Mouse (Mus musculus) adipocyte (in vitro differentiated cells): Measurements from ENCODE around the gene Art2b.
"Not testable (repeated sequence)": the region's sequence is repeated elsewhere in the genome, so short reads cannot be mapped to it uniquely, and the experiment has no call there.

Experiments
- DNase-seq: peaks from one replicate; pipeline ENCODE4 v3.0.0-alpha.2; 2016; ENCODE audit warnings: low spot score

Art2b gene

DNA sequence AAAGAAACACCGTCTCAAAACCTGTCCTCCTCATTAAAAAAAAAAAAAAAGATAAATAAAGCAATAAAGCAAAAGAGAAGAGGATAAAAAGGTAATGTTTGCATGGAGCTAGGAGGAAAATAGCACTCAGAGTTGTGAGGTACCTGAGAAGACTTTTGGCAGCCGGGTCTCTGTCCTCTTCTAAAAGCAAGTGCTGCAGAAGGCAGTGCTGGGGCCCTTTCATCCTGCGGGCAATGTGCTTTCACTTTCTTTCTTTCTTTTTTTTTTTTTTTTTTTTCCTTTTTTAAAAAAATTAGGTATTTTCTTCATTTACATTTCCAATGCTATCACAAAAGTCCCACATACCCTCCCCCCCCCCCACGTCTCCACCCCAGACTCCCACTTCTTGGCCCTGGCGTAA, at the start of gene Art2b:
TSS of gene Art2b (minus strand) at position 193 of the 400 bp plus-strand sequence.
- no peak for DNase-seq

- no peak for DNase-seq
These were observed 49.1 kb upstream of the Art2b start for GRCm38 (mm10) chr7:101634513-101634912.

DNA sequence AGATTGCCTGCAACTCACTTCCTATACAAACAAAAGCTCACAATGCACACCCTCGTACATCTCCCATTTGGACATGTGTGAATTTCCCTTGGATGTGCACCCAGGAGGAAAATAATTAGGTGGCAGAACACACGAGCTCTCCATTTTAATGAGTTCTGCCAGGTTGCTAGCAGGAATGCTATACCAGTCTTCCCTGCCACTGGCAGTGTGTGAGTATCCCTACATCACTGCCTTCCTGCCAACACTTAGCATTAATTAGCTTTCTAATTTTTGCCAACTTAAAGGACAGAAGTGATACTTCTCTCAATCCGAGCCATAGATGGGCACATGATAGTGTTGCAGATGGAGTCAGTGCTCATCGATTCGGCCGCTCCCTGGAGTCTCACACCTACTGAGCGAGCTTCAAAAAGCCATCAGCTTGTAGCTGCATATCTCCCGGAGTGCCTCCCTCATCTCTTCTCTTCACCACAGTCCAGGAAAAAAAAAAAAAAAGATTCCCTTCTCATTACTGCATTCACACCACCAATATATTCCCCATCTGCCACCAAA, 48.3 kb upstream of the Art2b start:
- no peak for DNase-seq

- DNase-seq: no peak
These were observed 43.1 kb upstream of the Art2b start for GRCm38 (mm10) chr7:101628481-101628880.

DNA sequence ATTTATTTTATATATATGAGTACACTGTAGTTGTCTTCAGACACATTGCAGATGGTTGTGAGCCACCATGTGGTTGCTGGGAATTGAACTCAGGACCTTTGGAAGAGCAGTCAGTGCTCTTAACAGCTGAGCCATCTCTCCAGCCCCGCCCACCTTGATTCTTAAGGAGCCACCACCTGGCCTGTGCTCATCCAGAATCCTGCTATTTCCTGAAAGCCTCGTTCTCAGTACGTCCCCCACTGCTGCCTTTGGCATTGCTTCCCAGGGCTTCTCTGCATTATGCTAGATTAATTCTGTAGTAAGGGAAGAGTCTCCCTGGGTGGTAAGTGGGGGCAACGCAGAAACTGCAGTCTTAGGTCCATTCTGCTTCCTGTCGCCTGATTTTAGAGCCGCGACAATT, 41.8 kb upstream of the Art2b start:
- DNase-seq: not testable (repeated sequence)

- DNase-seq: no peak
These were observed 38.9 kb upstream of the Art2b start for GRCm38 (mm10) chr7:101624283-101624682.

- not testable (repeated sequence) for DNase-seq
These were observed 36.5 kb upstream of the Art2b start for GRCm38 (mm10) chr7:101621861-101622260.

DNA sequence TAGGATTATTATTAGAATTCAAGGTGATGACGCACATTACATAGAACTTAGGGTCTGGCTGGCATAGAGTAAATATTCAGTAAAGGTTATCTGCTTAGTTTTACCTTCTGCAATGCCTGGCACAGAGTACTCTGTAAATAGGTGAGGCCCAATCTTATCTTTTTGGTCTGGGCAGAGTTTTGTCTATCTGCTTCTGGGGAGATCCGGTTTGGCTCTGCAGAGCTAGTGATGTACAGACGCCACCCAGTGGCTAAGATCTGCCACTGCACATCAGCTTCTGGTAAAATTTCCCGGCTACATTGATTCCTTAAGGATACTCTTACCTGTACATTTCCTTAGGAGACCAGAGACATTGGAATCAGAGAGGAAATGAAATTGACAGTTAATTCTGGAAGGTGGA, 35.0 kb upstream of the Art2b start:
- DNase-seq: peak; percentile 16

DNA sequence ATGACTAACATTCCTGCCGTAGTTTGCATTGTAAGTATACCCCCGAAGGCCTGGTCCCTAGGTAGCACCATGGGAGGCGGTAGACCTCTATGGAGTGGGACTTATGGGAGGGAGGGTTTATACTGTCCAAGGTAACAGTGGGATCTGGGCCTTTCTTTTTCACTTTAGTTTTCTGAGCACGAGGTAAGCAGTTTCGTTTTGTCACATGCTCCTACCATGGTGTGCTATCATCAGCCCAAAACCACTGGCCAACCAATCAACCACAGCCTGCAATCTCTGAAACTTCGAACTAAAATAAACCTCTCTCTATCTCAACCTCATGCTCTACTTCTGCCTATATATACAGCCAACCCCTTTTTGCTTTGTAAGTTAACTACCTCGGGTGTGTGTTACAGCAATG, 32.9 kb upstream of the Art2b start:
- no peak for DNase-seq

- no peak for DNase-seq
These were observed 32.2 kb upstream of the Art2b start for GRCm38 (mm10) chr7:101617438-101618165.

DNA sequence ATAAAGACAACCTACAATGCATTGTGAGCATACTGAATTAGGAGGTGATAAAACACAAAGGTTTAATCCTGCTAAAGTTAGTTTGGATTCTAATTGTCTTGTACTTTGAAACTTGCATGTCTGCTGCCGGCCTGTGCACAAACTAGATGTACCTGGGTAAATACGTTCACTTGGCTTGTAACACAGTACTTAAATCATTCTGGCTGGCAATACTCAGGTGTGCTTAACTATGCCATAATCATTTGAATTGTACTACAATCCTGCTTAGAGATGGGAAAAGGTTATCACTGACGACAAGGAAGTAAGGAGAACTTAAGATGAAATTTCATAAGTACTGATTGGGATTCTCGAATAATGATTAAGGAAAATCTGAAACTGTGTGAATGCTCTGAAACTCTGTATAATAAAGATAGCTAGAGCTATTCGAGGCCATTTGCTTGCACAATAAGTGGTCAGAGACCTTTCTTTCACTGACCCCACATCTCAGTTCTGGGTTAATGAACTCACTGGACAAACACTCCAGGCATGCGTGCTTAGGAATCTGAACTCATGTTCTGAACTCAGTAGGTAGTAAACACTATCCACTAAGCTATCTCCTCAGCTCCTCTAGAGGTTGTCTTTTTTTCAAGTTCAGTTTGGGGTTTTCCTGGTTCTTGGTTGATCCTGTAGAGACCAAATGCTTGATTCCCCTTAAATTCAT, 30.9 kb upstream of the Art2b start:
- peak; percentile 3 for DNase-seq

GRCm38 (mm10) chr7:101615406-101615805, 30.0 kb upstream of the Art2b start:
- peak; percentile 86 for DNase-seq

- DNase-seq: not testable (repeated sequence)
These were observed 27.6 kb upstream of the Art2b start for GRCm38 (mm10) chr7:101612786-101613527.

- DNase-seq: no peak
These were observed 22.4 kb upstream of the Art2b start for GRCm38 (mm10) chr7:101607845-101608244.

DNA sequence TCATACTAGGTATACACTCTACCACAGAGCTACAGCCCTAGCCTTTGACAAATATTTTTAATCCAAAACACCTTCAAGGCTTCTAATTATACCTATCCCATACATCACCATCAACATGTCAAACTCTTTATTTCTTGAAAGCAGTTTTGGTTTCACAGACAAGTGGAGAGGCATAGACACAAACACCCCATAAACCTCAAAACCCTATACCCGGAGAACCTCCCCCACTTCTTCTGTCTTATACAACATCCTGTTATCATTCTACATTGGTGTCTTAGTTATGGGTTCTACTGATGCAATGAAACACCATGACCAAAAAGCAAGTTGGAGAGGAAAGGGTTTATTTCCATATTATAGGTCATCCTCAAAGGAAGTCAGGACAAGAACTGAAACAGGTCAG, 15.0 kb upstream of the Art2b start:
- DNase-seq: no peak

DNA sequence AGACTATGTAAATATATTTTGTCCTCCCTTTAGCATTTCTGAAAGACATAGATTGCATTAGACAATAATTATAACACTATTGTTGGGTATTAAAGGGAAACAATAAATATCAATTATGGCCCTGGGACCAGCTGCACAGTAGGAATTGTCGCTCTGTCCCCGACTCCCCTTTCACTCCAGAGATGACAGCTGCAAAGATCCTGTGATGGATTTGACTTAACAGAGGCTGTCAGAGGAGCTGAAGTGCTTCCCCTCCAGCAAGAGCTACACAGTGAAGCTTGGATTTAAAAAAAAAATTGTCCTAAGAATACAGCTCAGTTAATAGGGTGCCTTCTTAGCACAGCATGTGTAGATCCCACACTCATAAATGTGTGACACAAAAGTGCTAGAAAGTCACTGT, 13.1 kb upstream of the Art2b start:
- DNase-seq: no peak

GRCm38 (mm10) chr7:101594969-101595368, 9.6 kb upstream of the Art2b start:
- DNase-seq: no peak

- DNase-seq: not testable (repeated sequence)
These were observed 1.1 kb downstream of the Art2b start for GRCm38 (mm10) chr7:101584271-101584670.

GRCm38 (mm10) chr7:101582012-101582411, 3.4 kb downstream of the Art2b start:
- DNase-seq: no peak

- DNase-seq: not testable (repeated sequence)
These were observed 4.5 kb downstream of the Art2b start for GRCm38 (mm10) chr7:101580863-101581262.

GRCm38 (mm10) chr7:101574413-101574812, 11.0 kb downstream of the Art2b start:
- no peak for DNase-seq

DNA sequence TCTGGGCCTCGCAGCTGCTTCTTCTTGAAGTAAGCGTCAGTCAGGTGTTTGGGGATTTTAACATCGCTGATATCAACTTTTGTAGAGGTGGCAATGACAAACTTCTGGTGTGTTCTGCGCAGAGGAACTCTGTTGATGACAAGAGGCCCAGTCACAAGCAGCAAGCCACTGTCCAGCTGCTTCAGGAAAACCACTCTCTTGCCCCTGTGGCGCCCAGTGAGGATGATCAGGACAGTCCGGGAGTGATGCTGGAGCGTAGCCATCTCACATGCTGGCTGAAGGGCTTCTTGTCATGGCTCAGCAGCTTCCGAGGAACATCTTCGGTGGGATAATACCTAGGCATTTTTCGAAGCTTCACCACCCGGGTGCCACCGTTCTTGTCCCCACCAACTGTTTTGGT, 11.8 kb downstream of the Art2b start:
- DNase-seq: not testable (repeated sequence)

DNA sequence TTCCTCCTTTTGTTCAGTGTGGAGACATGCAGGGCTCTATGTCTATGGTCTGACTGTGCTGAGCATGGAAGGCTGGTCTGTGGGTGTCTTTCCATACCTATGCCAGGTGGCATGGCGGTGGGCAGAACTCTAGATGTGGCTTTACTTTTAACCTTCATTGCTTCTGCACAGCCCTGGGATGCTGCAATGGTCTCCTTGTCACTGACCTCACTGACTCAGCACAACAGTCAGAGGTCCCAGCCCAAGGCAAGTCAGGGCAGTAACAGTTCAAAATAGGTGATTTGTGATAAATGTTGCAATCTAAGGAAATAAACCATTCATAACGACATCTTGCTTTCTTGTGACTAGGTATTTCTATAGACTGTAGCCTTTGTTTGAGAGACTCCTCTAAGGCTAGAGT, 21.3 kb downstream of the Art2b start:
- DNase-seq: no peak
